Mouse (Mus musculus) kidney, adult 2 months (tissue): ENCODE measurements around the gene Il34. TPM values are rescaled to one million over a fixed set of nuclear protein-coding genes. Genes with fewer than 3 reads are reported as not detected.
A peak's percentile ranks its signal among the peaks of the same experiment; 100 is the strongest.
"Not testable (repeated sequence)": the region's sequence is repeated elsewhere in the genome, so short reads cannot be mapped to it uniquely, and the experiment has no call there.

ENCODE experiments used
- DNase-seq: peaks from one replicate; pipeline ENCODE4 v3.0.0; 2021
- H3K27ac ChIP-seq: fragments of 200-500 bp; 2 replicates; pipeline ENCODE4 v1.5.1; 2012; ENCODE audit warnings: low read depth, low read length, control low read depth, inconsistent platforms; ENCODE audit not compliant: insufficient read depth
- H3K27me3 ChIP-seq: fragments of 200-500 bp; replicated peaks from 2 replicates; pipeline ENCODE4 v1.6.1; 2012; ENCODE audit warnings: mild to moderate bottlenecking, moderate library complexity, low read length, inconsistent platforms; ENCODE audit not compliant: control insufficient read depth, insufficient read depth
- H3K36me3 ChIP-seq: fragments of 200-500 bp; 2 replicates; pipeline ENCODE4 v1.6.1; 2012; ENCODE audit warnings: mild to moderate bottlenecking, moderate library complexity, low read length, inconsistent platforms; ENCODE audit not compliant: control insufficient read depth, insufficient read depth
- H3K4me1 ChIP-seq: fragments of 200-500 bp; 2 replicates; pipeline ENCODE4 v1.6.1; 2011; ENCODE audit warnings: low read length; ENCODE audit not compliant: control insufficient read depth, insufficient read depth
- H3K4me3 ChIP-seq: fragments of 200-500 bp; 2 replicates; pipeline ENCODE4 v1.5.1; 2011; ENCODE audit warnings: mild to moderate bottlenecking, low read depth, low read length, control low read depth; ENCODE audit not compliant: insufficient read depth
- CTCF ChIP-seq: fragments of 200-500 bp; conservative IDR thresholded peaks from 2 replicates; pipeline ENCODE4 v1.5.1; 2011; ENCODE audit warnings: low read depth, mild to moderate bottlenecking, control low read depth, low read length, moderate library complexity, mixed read lengths; ENCODE audit not compliant: insufficient read depth, insufficient read length
- POLR2A ChIP-seq: fragments of 200-500 bp; IDR thresholded peaks from one replicate; pipeline ENCODE4 v1.6.1; 2011; ENCODE audit warnings: low read depth, low read length, control low read depth
- WGBS: fragments of 180-500 bp; shearing (Covaris S2); methylation state at CpG from one replicate; pipeline ENCODE4 v1.1.7; 2018; 5-methylcytosine and 5-hydroxymethylcytosine counted together
- polyA plus RNA-seq: library from polyadenylated mRNA; depleted of rRNA; stranded (reverse); fragments of >200 nt; gene quantifications from 2 replicates; pipeline ENCODE4 v1.2.3, GENCODE M21; 2012

Il34 gene
- polyA plus RNA-seq, 1 experiment: 21.8 TPM

DNA sequence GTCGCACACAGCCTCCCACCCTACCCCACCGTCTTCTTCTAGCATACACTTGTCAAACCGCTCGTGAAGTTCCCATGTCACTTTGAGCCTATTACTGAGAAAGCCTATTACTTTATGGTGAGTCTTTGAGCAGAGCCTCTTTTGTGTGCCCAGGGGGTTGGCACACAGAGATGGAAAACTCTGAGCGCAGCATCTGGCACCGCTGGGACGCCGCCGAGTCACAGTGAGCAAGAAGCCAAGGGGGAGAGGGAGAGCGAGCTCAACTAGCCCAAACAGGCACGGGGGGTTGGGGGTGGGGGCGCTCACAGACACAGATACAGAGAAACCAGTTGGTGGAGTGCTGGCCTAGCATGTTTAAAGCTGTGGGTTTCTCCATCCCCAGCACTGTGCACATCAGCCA lies 16.2 kb downstream of the Il34 start:
- Histone ChIP-seq H3K4me1 (peaks cover 42% of the 10 kb centered on the region), H3K27ac (no peak overlapping the region), H3K4me3 (no peak overlapping the region), H3K36me3 (no peaks in the 10 kb centered on the region), H3K27me3 (no peaks in the 10 kb centered on the region)
- TF ChIP-seq POLR2A (no peak), CTCF (no peak)
- 69% methylated on average over 12 of the region's 12 CpGs for WGBS
- no peak for DNase-seq

DNA sequence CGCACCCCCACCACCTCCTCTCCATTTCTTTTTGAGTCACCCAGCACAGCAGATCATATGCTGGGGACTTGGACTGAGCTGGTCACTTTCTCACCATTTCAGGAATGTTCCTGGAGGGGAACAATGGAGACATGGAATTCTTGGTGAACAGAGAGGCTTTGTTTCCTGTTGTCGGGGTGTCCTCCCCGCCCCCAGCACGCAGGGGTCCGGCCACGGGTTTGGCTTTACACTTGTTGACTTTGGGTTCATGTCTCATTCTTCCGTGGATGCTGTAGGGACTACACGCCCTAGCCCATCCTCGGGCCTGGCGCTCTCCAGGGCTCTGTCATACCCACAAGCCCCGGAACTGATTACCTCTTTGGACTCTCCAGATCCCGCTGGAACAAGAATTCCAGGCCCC lies 16.7 kb downstream of the Il34 start:
- DNase-seq: no peak
- WGBS: 77% methylated on average over 12 of the region's 12 CpGs
- Histone ChIP-seq H3K27ac (no peak overlapping the region), H3K4me3 (no peak overlapping the region), H3K36me3 (no peaks in the 10 kb centered on the region), H3K27me3 (no peaks in the 10 kb centered on the region), H3K4me1 (peaks cover 37% of the 10 kb centered on the region)
- TF ChIP-seq POLR2A (no peak), CTCF (no peak)

- Histone ChIP-seq H3K4me1 (peaks cover 25% of the 10 kb centered on the region), H3K27ac (peak overlapping the region; percentile 49; the same call in 1 of the 2 replicates), H3K27me3 (no peaks in the 10 kb centered on the region), H3K36me3 (no peaks in the 10 kb centered on the region), H3K4me3 (no peak overlapping the region)
- 62% methylated on average over 9 of the region's 9 CpGs for WGBS
- no peak for TF ChIP-seq CTCF
- no peak for TF ChIP-seq POLR2A
- peak; percentile 77 for DNase-seq
Observed at GRCm38 (mm10) chr8:110787411-110787954, 18.2 kb downstream of the Il34 start.

DNA sequence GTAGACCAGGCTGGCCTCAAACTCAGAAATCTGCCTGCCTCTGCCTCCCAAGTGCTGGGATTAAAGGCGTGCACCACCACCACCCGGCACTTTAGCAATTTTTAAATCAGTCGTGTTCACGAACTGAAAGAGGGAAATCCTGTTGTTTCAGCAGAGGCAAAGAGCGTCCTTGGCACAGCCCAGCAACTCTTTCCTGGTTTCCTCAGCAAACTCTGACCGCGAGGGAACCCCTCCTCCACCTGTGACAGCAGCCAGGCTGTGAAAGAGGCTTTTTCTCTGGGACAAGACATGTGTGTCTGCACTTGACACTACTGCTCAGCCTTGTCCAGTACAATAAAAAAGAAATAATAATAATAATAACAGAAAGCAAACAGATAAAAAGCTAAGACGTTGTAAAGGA lies 18.8 kb downstream of the Il34 start:
- Histone ChIP-seq H3K27me3 (no peaks in the 10 kb centered on the region), H3K4me1 (peaks cover 22% of the 10 kb centered on the region), H3K4me3 (no peak overlapping the region), H3K27ac (peak overlapping the region; percentile 5; the same call in 1 of the 2 replicates), H3K36me3 (no peaks in the 10 kb centered on the region)
- no peak for TF ChIP-seq POLR2A
- TF ChIP-seq CTCF: no peak
- 41% methylated on average over 8 of the region's 8 CpGs for WGBS
- peak; percentile 83 for DNase-seq

- not testable (repeated sequence) for H3K36me3 ChIP-seq, H3K27me3 ChIP-seq, H3K27ac ChIP-seq, DNase-seq, H3K4me3 ChIP-seq
- 80% methylated on average over 7 of the region's 7 CpGs for WGBS
- peaks cover 19% of the 10 kb centered on the region; the same call in 1 of the 2 replicates for H3K4me1 ChIP-seq
Observed at GRCm38 (mm10) chr8:110786501-110786900, 19.2 kb downstream of the Il34 start.

- Histone ChIP-seq H3K4me3 (no peak overlapping the region), H3K36me3 (no peaks in the 10 kb centered on the region), H3K4me1 (peaks cover 15% of the 10 kb centered on the region; the same call in 1 of the 2 replicates), H3K27me3 (no peaks in the 10 kb centered on the region), H3K27ac (no peak overlapping the region)
- TF ChIP-seq CTCF (no peak), POLR2A (no peak)
- WGBS: 82% methylated on average over 2 of the region's 2 CpGs
- no peak for DNase-seq
Observed at GRCm38 (mm10) chr8:110785366-110785765, 20.4 kb downstream of the Il34 start.

- no peak for TF ChIP-seq CTCF
- no peak for TF ChIP-seq POLR2A
- Histone ChIP-seq H3K27me3 (no peaks in the 10 kb centered on the region), H3K27ac (no peak overlapping the region), H3K4me1 (no peaks in the 10 kb centered on the region; the same call in none of the 2 replicates), H3K4me3 (no peak overlapping the region), H3K36me3 (no peaks in the 10 kb centered on the region)
- peak; percentile 21 for DNase-seq
- WGBS: 69% methylated on average over 13 of the region's 13 CpGs
Observed at GRCm38 (mm10) chr8:110779924-110780718, 25.6 kb downstream of the Il34 start.
